Mouse (Mus musculus) gastrocnemius, adult 2 months (tissue): ENCODE measurements around the gene Slc4a1. TPM values are rescaled to one million over a fixed set of nuclear protein-coding genes. Genes with fewer than 3 reads are reported as not detected.

Experiments used
- DNase-seq: peaks from one replicate; pipeline ENCODE4 v3.0.0; 2022
- H3K27ac ChIP-seq: fragments of 200-600 bp; 2 replicates; pipeline ENCODE4 v1.8.1; 2022; ENCODE audit warnings: mild to moderate bottlenecking
- H3K4me3 ChIP-seq: fragments of 200-600 bp; 2 replicates; pipeline ENCODE4 v1.8.1; 2022; ENCODE audit warnings: mild to moderate bottlenecking, moderate library complexity
- CTCF ChIP-seq: fragments of 200-600 bp; IDR thresholded peaks from 2 replicates; pipeline ENCODE4 v1.8.1; 2022; ENCODE audit warnings: antibody characterized with exemption, mild to moderate bottlenecking, moderate library complexity
- intact Hi-C: fragments of 180-260 bp; cut with DNase I; formaldehyde crosslinking; loops from one replicate; pipeline ENCODE4 v1.15.1; 2025
- microRNA-seq: library from miRNA; unstranded; fragments of <30 nt; microRNA quantifications from one replicate; pipeline ENCODE4 v1.2.0, GENCODE M21; 2021
- total RNA-seq, 2 experiments: library from RNA; stranded (reverse); gene quantifications; 2 replicates each; pipeline ENCODE4 v1.2.3; 2021

The Slc4a1 gene
- total RNA-seq, 2 experiments from 2014 or later = 0.06 TPM; not detected in 1

- TF ChIP-seq CTCF = no peak; the same call in none of the 2 replicates
- intact Hi-C loops = loop anchor here (2.0 kb wide), 2 partner anchors 104 to 126 kb away; no protein-coding TSS in a partner anchor
- DNase-seq = peak; percentile 98
- Histone ChIP-seq H3K27ac (peak overlapping the region; percentile 84), H3K4me3 (peak overlapping the region; percentile 65)
Measured at GRCm38 (mm10) chr11:102308979-102309378, 57.0 kb downstream of the Slc4a1 start.

GRCm38 (mm10) chr11:102308104-102308503, 57.9 kb downstream of the Slc4a1 start:
- no peak for TF ChIP-seq CTCF
- Histone ChIP-seq H3K4me3 (no peak overlapping the region), H3K27ac (no peak overlapping the region)
- no peak for DNase-seq
- intact Hi-C loops = loop anchor here (2.0 kb wide), 2 partner anchors 105 to 127 kb away; no protein-coding TSS in a partner anchor

GRCm38 (mm10) chr11:102305359-102305758, 60.6 kb downstream of the Slc4a1 start:
- peak; percentile 15 for DNase-seq
- Histone ChIP-seq H3K27ac (no peak overlapping the region), H3K4me3 (no peak overlapping the region)
- intact Hi-C loops = no loop called here
- TF ChIP-seq CTCF = no peak

- Histone ChIP-seq H3K27ac (no peak overlapping the region), H3K4me3 (no peak overlapping the region)
- intact Hi-C loops = no loop called here
- no peak for TF ChIP-seq CTCF
- DNase-seq = no peak
Measured at GRCm38 (mm10) chr11:102304141-102304540, 61.9 kb downstream of the Slc4a1 start.

GRCm38 (mm10) chr11:102299839-102300238, 66.2 kb downstream of the Slc4a1 start:
- Histone ChIP-seq H3K27ac (no peak overlapping the region), H3K4me3 (no peak overlapping the region)
- intact Hi-C loops = loop anchor here (10.0 kb wide), 1 partner anchor 255 kb away; the partner anchor contains the start of gene Gpatch8
- DNase-seq = peak; percentile 68
- TF ChIP-seq CTCF = peak; percentile 68

Small RNAs within 50 kb of the gene (microRNA-seq; reads per million reads assigned to microRNA genes)
- gene Mir6930 = not detected

Other genes with a start within 250 kb of the Slc4a1 start
- not detected for gene Nags, start 220.7 kb downstream of the Slc4a1 start, total RNA-seq
- gene Tmem101, start 209.8 kb downstream of the Slc4a1 start, total RNA-seq = 10 to 100 TPM in 1 of 2 experiments, 1 to 10 TPM in 1; 9.8 to 10.2 TPM
- 100 to 1,000 TPM in 1 of 2 experiments, 10 to 100 TPM in 1; 95.3 to 106 TPM for gene Lsm12, start 180.9 kb downstream of the Slc4a1 start, total RNA-seq
- gene G6pc3, start 176.6 kb downstream of the Slc4a1 start, total RNA-seq = 10 to 100 TPM; 50.3 to 53.0 TPM
- gene Hdac5, start 136.0 kb downstream of the Slc4a1 start, total RNA-seq = 10 to 100 TPM; 78.3 to 78.7 TPM
- gene BC030867, start 117.3 kb downstream of the Slc4a1 start, total RNA-seq = not detected
- gene Asb16, start 97.5 kb downstream of the Slc4a1 start, total RNA-seq = 10 to 100 TPM; 78.2 to 80.4 TPM
- 10 to 100 TPM; 13.9 to 15.7 TPM for gene Tmub2, start 81.3 kb downstream of the Slc4a1 start, total RNA-seq
- gene Atxn7l3, start 69.6 kb downstream of the Slc4a1 start, total RNA-seq = 10 to 100 TPM; 12.0 to 12.6 TPM
- gene Ubtf, start 46.5 kb downstream of the Slc4a1 start, total RNA-seq = 10 to 100 TPM; 37.8 to 40.4 TPM
- gene Rundc3a, start 27.2 kb upstream of the Slc4a1 start, total RNA-seq = not detected
- gene Slc25a39, start 41.7 kb upstream of the Slc4a1 start, total RNA-seq = 10 to 100 TPM; 51.4 to 76.4 TPM
- 10 to 100 TPM; 12.6 to 32.3 TPM for gene Grn, start 64.1 kb upstream of the Slc4a1 start, total RNA-seq
- gene Fam171a2, start 81.5 kb upstream of the Slc4a1 start, total RNA-seq = 1 to 10 TPM in 1 of 2 experiments, under 1 TPM in 1; 0.66 to 1.1 TPM
- 1 to 10 TPM in 1 of 2 experiments, under 1 TPM in 1; 0.51 to 2.7 TPM for gene Itga2b, start 103.9 kb upstream of the Slc4a1 start, total RNA-seq
- gene Gpatch8, start 190.2 kb upstream of the Slc4a1 start, total RNA-seq = 10 to 100 TPM; 23.7 to 26.8 TPM
- gene Gm11627, start 213.3 kb upstream of the Slc4a1 start, total RNA-seq = not detected
- 1 to 10 TPM; 1.2 to 2.1 TPM for gene Fzd2, start 238.2 kb upstream of the Slc4a1 start, total RNA-seq